Mouse (Mus musculus): ENCODE measurements around the gene Gzmn. TPM values are rescaled to one million over a fixed set of nuclear protein-coding genes. Genes with fewer than 3 reads are reported as not detected.
"Not testable (repeated sequence)": the region's sequence is repeated elsewhere in the genome, so short reads cannot be mapped to it uniquely, and the experiment has no call there.

The Gzmn gene
- total RNA-seq (2021): not detected
- not detected in 2 replicates for polyA plus RNA-seq (2012; rRNA removed)
- long read RNA-seq: 0 reads

DNA sequence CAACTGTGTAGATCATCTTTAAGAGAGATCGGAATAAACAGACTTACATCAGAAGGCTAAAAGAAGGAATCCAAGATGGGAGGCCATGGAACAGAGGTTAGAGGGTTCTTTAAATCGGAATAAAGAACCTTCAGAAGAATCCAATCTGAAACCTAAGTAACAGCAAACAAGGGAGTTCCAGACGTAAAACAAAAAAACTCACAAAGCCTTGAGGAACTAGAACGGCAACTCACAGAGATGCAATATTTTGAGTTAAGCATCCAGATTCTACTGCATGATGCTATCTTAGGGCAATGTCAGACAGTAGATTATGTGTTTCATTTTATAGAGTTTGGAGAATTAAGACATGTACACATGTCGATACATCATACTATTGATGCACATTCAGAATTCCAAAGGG lies at the start of gene Gzmn:
Gene Gzmn, minus strand, starts transcription at position 101 of the 400 bp plus-strand sequence.
- Histone ChIP-seq H3K36me3 (ENCODE audit: control insufficient read depth, insufficient read depth, low read length) (no peaks in the 10 kb centered on the region), H3K9ac (ENCODE audit: low read depth, low read length) (no peak within 1 kb of the TSS), H3K79me2 (replicated peaks; ENCODE audit: control insufficient read depth, insufficient read depth, low read length) (no peaks in the 10 kb centered on the region), H3K27ac (no peak within 1 kb of the TSS), H3K4me3 (no peak within 1 kb of the TSS), H3K27me3 (ENCODE audit: control insufficient read depth, insufficient read depth, low read length) (no peaks in the 10 kb centered on the region), H3K4me1 (ENCODE audit: control insufficient read depth, insufficient read depth, low read length) (no peaks in the 10 kb centered on the region)
- TF ChIP-seq CTCF (IDR thresholded peaks at IDR 0.05) (no peak), EP300 (IDR thresholded peaks at IDR 0.05; ENCODE audit: insufficient read depth, low read depth, low read length) (no peak), POLR2A (IDR thresholded peaks at IDR 0.05; ENCODE audit: insufficient read depth, low read depth, low read length) (no peak)
- intact Hi-C loops (cut with DNase I): no loop called here
- whole genome bisulfite sequencing: 83% methylated on average over 5 of the region's 5 CpGs
- no peak for DNase-seq

DNA sequence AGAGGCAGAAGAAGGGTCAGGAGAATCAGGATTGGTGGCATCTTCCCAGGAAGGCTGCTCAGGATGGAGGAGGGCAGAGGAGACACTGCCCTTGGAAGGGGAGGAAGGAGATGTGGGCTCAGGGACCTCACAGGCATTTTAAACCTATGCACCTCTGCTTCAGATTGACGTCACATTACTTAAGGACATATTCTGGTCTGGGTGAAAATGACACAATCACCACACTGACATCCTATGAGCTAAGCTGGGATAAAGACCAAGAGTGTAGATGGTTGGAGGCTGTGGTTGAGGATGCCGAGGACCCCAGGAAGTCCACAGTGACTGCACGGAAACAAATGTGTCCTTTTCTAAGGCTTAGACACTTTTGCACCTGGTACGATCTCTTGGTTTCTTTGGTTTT lies 36.9 kb upstream of the Gzmn start, which contains the start of gene Gzmf:
Gene Gzmf, minus strand, starts transcription at position 101 of the 400 bp plus-strand sequence.
- no peak for DNase-seq
- no peaks in the 10 kb centered on the region for H3K36me3 ChIP-seq (ENCODE audit: control insufficient read depth, insufficient read depth, low read length)
- no peak within 1 kb of the TSS for H3K27ac ChIP-seq
- intact Hi-C loops (cut with DNase I): no loop called here
- H3K4me1 ChIP-seq (ENCODE audit: control insufficient read depth, insufficient read depth, low read length): no peaks in the 10 kb centered on the region
- 84% methylated on average over 4 of the region's 4 CpGs for WGBS
- TF ChIP-seq CTCF (IDR thresholded peaks at IDR 0.05) (no peak), POLR2A (IDR thresholded peaks at IDR 0.05; ENCODE audit: insufficient read depth, low read depth, low read length) (no peak), EP300 (IDR thresholded peaks at IDR 0.05; ENCODE audit: insufficient read depth, low read depth, low read length) (no peak)
- H3K9ac ChIP-seq (ENCODE audit: low read depth, low read length): no peak within 1 kb of the TSS
- H3K79me2 ChIP-seq (replicated peaks; ENCODE audit: control insufficient read depth, insufficient read depth, low read length): no peaks in the 10 kb centered on the region
- no peaks in the 10 kb centered on the region for H3K27me3 ChIP-seq (ENCODE audit: control insufficient read depth, insufficient read depth, low read length)
- H3K4me3 ChIP-seq: no peak within 1 kb of the TSS

DNA sequence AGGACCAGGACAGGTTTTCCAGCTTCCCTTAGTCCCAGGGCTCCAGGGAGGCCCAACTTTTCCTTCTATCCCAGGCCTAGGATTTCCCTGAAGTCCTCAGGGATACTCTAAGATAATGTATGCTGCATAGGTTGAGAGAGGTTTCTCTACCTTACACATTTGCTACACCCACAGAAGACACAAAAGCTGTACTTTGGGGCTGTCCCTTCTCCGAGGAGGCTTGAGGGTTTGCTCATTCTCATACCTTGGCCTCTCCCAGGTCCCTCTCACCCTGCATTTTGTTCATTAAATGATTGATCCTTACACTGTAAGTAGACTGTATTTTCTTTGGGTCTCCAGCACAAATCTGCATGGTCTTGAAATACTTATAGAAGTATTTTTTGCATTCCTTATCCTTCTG lies 31.2 kb upstream of the Gzmn start:
- TF ChIP-seq CTCF (IDR thresholded peaks at IDR 0.05) (no peak), EP300 (IDR thresholded peaks at IDR 0.05; ENCODE audit: insufficient read depth, low read depth, low read length) (no peak), POLR2A (IDR thresholded peaks at IDR 0.05; ENCODE audit: insufficient read depth, low read depth, low read length) (no peak)
- Histone ChIP-seq H3K27me3 (ENCODE audit: control insufficient read depth, insufficient read depth, low read length) (no peaks in the 10 kb centered on the region), H3K4me1 (ENCODE audit: control insufficient read depth, insufficient read depth, low read length) (no peaks in the 10 kb centered on the region), H3K27ac (no peak overlapping the region), H3K4me3 (no peak overlapping the region), H3K79me2 (replicated peaks; ENCODE audit: control insufficient read depth, insufficient read depth, low read length) (no peaks in the 10 kb centered on the region), H3K36me3 (ENCODE audit: control insufficient read depth, insufficient read depth, low read length) (no peaks in the 10 kb centered on the region), H3K9ac (ENCODE audit: low read depth, low read length) (no peak overlapping the region)
- intact Hi-C loops (cut with DNase I): loop anchor here (5.0 kb wide), 1 partner anchor 97 kb away; no protein-coding TSS in a partner anchor
- 78% methylated on average over 1 of the region's 1 CpGs for WGBS
- DNase-seq: no peak

DNA sequence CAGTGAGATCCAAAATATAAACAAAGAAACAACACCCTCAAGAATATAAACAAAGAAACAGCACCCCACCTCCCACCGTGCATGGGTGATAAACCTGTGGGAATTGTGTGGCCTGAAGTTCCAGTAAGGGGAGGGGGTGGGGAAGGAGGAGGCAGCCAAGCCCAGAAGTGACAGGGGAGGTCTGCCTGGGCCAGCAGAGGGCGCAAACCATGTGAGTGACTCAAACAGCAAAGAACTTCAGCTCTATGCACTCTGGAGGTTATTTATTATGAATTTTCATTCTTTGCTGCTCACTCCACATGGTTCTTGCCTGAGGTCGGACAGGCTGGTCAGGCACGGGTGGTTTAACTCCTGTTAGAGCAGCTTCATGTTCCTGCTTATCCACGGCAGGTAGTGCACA lies 30.6 kb upstream of the Gzmn start:
- H3K9ac ChIP-seq (ENCODE audit: low read depth, low read length); H3K27ac ChIP-seq; H3K27me3 ChIP-seq (ENCODE audit: control insufficient read depth, insufficient read depth, low read length); H3K79me2 ChIP-seq (replicated peaks; ENCODE audit: control insufficient read depth, insufficient read depth, low read length); H3K4me3 ChIP-seq; H3K36me3 ChIP-seq (ENCODE audit: control insufficient read depth, insufficient read depth, low read length); DNase-seq; H3K4me1 ChIP-seq (ENCODE audit: control insufficient read depth, insufficient read depth, low read length): not testable (repeated sequence)
- intact Hi-C loops (cut with DNase I): loop anchor here (5.0 kb wide), 1 partner anchor 97 kb away; no protein-coding TSS in a partner anchor
- peak; percentile 42 for TF ChIP-seq CTCF (IDR thresholded peaks at IDR 0.05)
- WGBS: 41% methylated on average over 5 of the region's 5 CpGs

DNA sequence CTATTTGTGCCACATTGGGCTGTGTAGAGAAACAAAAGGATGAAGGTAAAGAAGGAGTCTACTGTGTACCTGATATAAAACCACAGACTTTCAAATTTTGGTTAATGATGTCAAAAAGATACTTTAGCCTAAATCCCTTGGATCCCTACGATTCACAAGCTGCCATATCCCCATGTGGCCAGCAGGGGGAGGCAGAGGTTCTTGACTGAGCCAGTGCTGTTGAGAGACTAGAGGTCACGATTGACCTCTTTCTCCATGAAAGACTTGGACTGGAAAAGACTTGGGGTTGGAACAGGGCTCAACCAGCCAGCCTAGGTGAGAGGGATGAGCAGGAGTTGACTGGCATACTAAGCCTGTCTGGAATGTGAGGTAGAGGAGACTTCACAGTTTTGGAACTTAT lies 29.6 kb upstream of the Gzmn start:
- intact Hi-C loops (cut with DNase I): no loop called here
- H3K4me3 ChIP-seq: no peak overlapping the region
- TF ChIP-seq EP300 (IDR thresholded peaks at IDR 0.05; ENCODE audit: insufficient read depth, low read depth, low read length) (no peak), CTCF (IDR thresholded peaks at IDR 0.05) (peak; percentile 96), POLR2A (IDR thresholded peaks at IDR 0.05; ENCODE audit: insufficient read depth, low read depth, low read length) (no peak)
- peak; percentile 26 to 61 for DNase-seq
- H3K9ac ChIP-seq (ENCODE audit: low read depth, low read length): no peak overlapping the region
- no peaks in the 10 kb centered on the region for H3K27me3 ChIP-seq (ENCODE audit: control insufficient read depth, insufficient read depth, low read length)
- WGBS: 3% methylated on average over 2 of the region's 2 CpGs
- no peaks in the 10 kb centered on the region for H3K36me3 ChIP-seq (ENCODE audit: control insufficient read depth, insufficient read depth, low read length)
- no peak overlapping the region for H3K27ac ChIP-seq
- no peaks in the 10 kb centered on the region for H3K79me2 ChIP-seq (replicated peaks; ENCODE audit: control insufficient read depth, insufficient read depth, low read length)
- no peaks in the 10 kb centered on the region for H3K4me1 ChIP-seq (ENCODE audit: control insufficient read depth, insufficient read depth, low read length)

DNA sequence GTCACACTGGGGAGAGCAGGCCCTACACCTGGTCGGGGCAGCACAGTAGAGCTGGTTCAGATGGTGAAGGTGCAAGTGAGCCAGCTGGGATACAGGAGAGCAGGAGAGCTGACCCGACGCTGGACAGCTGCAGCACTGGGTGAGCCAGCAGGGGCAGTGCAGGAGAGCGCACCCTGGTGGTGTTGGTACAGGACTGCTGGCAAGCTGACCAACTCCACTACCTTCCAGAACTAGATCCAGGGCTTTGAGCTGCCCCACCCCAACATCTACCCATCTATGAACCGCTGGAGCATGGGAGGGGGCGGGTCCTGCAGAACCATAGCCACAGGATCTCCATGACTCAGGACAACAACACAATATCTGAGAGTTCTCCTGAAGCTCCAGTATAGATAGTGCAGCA lies 12.5 kb upstream of the Gzmn start:
- 42% methylated on average over 6 of the region's 6 CpGs for WGBS
- DNase-seq: no peak

More for the DNA sequence above, 12.5 kb upstream of the Gzmn start:
- no peak overlapping the region for H3K9ac ChIP-seq (ENCODE audit: low read depth, low read length)
- H3K36me3 ChIP-seq (ENCODE audit: control insufficient read depth, insufficient read depth, low read length): no peaks in the 10 kb centered on the region
- no peak overlapping the region for H3K4me3 ChIP-seq
- H3K27ac ChIP-seq: no peak overlapping the region
- intact Hi-C loops (cut with DNase I): no loop called here
- TF ChIP-seq CTCF (IDR thresholded peaks at IDR 0.05): no peak
- no peak for TF ChIP-seq EP300 (IDR thresholded peaks at IDR 0.05; ENCODE audit: insufficient read depth, low read depth, low read length)
- TF ChIP-seq POLR2A (IDR thresholded peaks at IDR 0.05; ENCODE audit: insufficient read depth, low read depth, low read length): no peak
- H3K27me3 ChIP-seq (ENCODE audit: control insufficient read depth, insufficient read depth, low read length): no peaks in the 10 kb centered on the region
- H3K79me2 ChIP-seq (replicated peaks; ENCODE audit: control insufficient read depth, insufficient read depth, low read length): no peaks in the 10 kb centered on the region
- no peaks in the 10 kb centered on the region for H3K4me1 ChIP-seq (ENCODE audit: control insufficient read depth, insufficient read depth, low read length)
